Mouse (Mus musculus) heart, postnatal 14 days (tissue): Measurements from ENCODE around the gene Pknox1. TPM values are rescaled to one million over a fixed set of nuclear protein-coding genes. Genes with fewer than 3 reads are reported as not detected.
"Not testable (repeated sequence)": the region's sequence is repeated elsewhere in the genome, so short reads cannot be mapped to it uniquely, and the experiment has no call there.

ENCODE experiments used
- DNase-seq, 2 experiments: peaks; one replicate each; pipeline ENCODE4 v3.0.0; 2021 to 2022
- intact Hi-C: fragments of 180-260 bp; cut with DNase I; formaldehyde crosslinking; loops from one replicate; pipeline ENCODE4 v1.15.1; 2025
- long read RNA-seq, 2 experiments: library from polyadenylated mRNA; stranded (forward); transcript quantifications; one replicate each; pipeline ENCODE4 v2.0.0; 2021
- total RNA-seq, 2 experiments: library from RNA; stranded (reverse); gene quantifications; 2 replicates each; pipeline ENCODE4 v1.2.3; 2021

Pknox1 gene
- total RNA-seq: 10 to 100 TPM; 11.6 to 15.0 TPM
- long read RNA-seq, experiment 1, full-length matches to known transcripts: 12 of 15 reads
- long read RNA-seq, experiment 1, partial matches to known transcripts: 1 of 15 reads
- long read RNA-seq, experiment 1, other reads (novel, unspliced or antisense): 2 of 15 reads
- long read RNA-seq, experiment 2, full-length matches to known transcripts: 12 of 16 reads
- long read RNA-seq, experiment 2, partial matches to known transcripts: 0 of 16 reads
- long read RNA-seq, experiment 2, other reads (novel, unspliced or antisense): 4 of 16 reads

DNA sequence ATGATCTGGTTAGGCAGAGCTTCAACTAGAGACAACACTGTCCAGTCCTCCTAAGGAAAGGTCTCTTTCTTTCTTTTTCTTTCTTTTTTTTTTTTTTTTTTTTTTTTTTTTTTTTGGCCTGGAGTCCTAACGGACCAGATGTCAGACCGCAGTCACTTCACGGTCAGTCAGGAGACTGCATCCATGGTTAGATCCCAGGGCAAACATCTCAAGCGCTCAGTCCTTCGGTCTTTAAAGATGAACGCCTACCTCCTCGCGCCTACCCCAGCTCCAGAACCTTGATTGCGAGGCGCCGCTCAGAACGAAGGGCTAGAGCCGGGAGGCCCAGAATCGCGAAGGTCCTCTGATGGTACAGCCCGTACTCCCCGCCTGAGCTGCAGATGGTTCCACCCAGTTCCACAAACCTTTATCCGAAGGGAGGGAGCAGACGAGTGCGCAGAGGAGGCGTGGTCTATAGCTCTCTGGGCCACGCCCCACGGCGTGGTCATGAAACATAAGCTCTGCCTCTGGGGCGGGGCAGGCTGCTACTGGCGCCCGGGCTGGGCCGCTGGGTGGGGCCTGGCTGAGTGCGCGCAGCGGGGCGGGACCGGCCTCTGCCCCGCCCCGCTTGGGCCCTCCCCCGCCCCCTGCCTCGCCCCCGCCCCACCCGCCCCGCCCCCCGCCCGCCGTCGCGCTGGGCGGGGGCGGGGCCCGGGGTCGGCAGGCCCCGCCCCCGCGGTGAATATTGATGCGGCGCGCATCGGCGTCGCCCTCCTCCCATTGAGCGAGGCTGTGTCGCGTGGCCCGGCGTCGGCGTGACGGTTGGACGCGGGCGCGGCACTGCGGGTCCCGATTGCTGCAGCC lies at the start of gene Pknox1:
Gene Pknox1, plus strand, starts transcription at position 720 of the 843 bp plus-strand sequence.
- peak; percentile 98 for DNase-seq
- intact Hi-C loops: loop anchor here (2.0 kb wide), 1 partner anchor 43 kb away; the partner anchor contains the start of gene Ndufv3

DNA sequence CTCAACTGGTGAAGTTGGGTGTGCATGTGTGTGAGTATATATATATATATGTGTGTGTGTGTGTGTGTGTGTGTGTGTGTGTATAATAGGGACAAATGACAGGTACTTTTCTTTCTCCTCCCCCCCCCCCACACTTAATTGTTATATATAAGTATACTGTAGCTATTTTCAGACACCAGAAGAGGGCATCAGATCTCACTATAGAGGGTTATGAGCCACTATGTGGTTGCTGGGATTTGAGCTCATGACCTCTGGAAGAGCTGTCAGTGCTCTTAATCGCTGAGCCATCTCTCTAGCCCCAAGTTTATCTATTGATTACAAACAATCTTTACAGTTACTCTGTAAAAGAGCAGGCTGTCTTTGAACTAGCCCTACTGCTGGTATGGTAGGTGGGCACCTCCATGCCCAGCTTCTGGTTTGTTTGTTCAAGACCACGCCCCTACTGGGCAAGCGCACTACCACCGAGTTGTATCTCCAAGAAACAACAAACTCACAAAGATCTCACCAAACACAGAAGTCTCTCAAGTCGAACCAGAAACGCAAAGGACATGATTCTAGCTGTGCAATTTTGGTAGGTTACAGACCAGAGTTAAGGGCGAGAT lies 45.1 kb upstream of the Pknox1 start:
- DNase-seq: no peak
- intact Hi-C loops: loop anchor here (10.0 kb wide), 1 partner anchor 515 kb away; the partner anchor contains the start of genes Hsf2bp and Rrp1b

DNA sequence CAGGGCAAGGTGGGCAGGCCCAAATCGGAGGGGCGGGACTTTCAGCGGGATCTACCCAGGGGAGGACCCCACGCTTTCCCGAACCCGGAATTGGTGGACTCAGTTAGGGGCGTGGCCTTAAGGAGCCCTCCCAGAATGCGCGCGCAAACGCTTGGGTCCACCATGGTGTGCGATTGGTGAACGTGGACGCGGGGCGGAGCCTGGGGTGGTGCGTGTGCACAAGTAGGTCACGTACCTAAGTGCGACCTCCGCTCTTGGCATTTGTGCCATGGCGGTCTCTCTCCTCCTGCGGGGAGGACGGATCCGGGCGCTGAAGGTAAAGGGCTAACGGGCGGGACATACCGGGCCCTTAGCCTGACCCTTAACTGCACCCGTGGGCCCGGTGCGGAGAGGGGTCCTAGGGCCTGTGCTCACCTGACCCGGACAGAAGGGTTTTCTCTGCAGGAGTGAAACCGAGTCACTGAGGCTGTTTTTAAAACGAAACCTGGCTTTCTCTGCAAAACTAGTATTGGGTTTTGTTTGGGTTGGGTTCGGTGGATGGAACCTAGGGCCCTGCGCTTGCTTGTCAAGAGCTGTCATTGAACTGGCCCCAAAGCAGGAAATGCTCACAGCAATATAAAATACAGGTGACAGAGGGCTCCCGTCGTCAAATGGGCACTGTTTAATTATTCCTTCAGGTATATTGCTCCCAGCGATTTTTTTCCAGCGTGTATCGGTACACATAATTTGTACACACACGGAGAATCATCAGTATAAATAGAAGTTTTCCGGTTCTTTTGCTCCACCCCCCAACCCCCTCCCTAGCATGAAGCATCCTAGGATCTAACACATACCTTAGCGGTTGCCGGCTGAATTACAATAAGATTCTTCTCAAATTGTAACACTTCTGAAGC lies 44.3 kb upstream of the Pknox1 start, which contains the start of the genes Wdr4 and Ndufv3:
Gene Wdr4, minus strand, starts transcription at position 35 of the 893 bp plus-strand sequence.
Gene Ndufv3, plus strand, starts transcription at position 170 of the 893 bp plus-strand sequence.
- peak; percentile 99 for DNase-seq
- intact Hi-C loops: loop anchor here (2.0 to 10.0 kb wide), 3 partner anchors 45 to 515 kb away; partner anchors contain the start of genes Hsf2bp, Pknox1, Rrp1b and U2af1

DNA sequence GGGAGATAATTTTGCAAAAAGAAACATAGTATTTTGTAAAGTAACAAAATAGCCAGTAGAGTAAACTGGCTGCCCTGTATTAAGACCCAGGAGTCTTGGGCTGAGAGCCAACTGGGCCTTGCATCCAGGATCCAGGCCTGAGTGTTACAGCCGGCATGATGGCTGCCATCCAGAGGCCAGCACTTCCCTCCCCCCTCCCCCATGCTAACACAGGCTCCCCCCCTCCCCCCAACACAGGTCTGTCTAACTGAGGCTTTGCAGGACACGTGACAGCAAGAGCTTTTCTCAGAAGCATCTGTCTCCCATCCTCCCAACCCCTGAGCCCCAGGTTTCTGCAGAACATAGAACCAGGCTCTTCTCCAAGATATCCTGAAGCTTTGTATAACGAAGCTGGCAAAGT lies 43.6 kb upstream of the Pknox1 start:
- peak; percentile 73 to 81 for DNase-seq
- intact Hi-C loops: loop anchor here (2.0 kb wide), 2 partner anchors 44 to 138 kb away; partner anchors contain the start of genes Pknox1 and U2af1

DNA sequence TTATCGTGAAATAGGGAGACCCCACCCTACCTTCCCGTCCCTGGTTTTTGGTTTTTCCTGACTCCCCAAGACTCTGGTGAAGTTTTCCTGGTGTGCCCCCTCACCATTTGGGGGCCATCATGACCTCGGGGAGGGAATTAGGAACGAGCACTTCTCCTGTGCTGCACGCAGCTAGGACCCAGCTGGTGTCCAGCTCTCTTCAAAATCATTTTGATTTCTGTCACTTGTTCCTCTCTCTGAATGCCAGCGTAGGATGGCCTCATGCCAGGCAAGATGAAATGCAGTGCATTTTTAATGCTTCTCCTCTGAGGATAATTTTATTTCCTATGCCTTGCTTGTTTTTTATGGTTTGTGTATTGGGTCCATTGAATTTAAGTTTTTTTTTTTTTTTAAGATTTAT lies 42.6 kb upstream of the Pknox1 start:
- no peak for DNase-seq
- intact Hi-C loops: loop anchor here (2.0 kb wide), 2 partner anchors 43 to 137 kb away; partner anchors contain the start of genes Pknox1 and U2af1

DNA sequence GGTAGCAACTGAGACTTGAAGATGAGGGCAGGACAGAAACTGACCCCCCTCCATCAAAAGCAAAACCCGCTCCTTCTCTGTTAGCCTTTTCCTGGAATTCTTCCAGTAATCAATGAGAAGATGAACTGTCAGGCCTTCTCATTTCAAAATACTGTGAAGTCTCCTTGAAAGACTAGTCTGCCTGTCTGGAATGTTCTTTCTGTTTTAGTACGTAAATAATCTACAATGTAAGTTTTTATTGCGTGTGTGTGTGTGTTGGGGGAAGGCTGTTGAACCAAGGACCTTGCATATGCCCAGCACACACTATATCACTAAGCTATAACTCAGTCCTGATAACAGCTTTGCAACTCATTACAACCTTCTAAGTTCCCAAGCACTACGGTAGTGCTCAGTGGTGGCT lies 39.4 kb upstream of the Pknox1 start:
- no peak for DNase-seq
- intact Hi-C loops: no loop called here

DNA sequence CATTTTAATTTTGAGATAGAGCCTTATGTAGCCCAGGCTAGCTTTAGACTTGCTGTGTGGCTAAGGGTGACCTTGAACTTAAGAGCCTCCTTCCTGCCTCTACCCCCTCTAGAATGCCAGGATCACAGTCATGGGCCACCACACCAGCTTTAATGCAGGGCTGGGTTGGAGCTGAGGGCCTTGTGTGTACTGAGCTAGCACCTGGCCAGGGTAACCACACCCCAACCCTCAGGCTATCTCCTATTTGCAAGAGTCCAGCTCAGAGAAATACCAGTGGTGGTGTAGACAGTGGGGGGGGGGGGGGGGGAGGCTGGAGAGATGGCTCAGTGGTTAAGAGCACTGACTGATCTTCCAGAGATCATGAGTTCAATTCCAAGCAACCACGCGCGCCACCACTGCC lies 38.7 kb upstream of the Pknox1 start:
- DNase-seq: no peak
- intact Hi-C loops: no loop called here

DNA sequence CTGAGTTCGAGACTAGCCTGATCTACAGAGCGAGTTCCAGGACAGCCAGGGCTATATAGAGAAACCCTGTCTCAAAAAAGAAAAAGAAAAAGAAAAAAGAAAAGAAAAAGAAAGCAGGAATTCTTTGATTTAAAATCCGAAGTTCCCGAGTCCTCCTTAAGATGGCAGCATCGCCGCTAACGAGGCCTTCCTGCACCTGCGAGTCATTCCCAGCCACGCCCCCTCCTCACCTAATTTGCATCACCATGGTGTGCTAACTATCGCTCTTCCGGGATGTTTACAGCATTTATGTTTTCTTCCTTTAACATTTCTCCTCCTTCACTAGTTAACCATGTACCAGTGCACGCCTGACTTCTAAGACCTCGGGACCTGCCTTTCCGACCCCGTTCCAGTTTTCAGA lies 35.2 kb upstream of the Pknox1 start:
- DNase-seq: peak in 1 of 2 experiments; percentile 29
- intact Hi-C loops: no loop called here

DNA sequence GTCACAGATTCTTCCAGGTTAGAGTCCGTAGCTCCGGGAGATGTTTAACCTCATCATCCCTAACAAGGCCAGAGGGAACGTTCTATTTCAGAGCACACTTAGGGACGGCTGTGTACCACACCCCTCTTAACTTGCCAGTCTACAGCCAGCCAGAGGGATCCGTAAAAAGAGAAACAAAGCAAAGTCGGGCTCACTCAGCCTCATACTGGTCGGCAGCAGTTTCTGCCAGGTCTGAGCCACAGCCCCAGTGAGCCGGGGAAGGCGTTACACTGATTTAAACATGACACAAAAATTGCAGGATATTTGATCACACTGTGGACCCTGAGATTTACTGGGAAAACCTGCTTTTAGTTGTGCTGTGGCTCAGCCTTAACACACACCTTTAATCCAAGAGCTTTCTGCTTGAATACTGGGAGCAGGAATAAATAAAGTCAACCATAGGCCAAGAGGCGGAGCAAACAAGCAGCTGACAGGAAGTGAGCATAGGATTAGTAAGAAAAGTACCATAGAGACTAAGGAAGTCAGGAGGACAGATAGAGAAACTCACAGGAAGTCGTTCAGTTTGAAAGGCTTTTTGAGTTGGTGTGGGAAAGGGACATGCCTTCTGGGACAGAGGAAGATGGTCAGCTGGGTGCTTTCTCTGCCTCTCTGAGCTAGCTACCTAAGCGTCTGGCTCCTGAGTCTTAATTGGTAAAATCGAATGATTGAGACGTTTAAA lies 32.9 kb upstream of the Pknox1 start:
- intact Hi-C loops: no loop called here
- DNase-seq: no peak

DNA sequence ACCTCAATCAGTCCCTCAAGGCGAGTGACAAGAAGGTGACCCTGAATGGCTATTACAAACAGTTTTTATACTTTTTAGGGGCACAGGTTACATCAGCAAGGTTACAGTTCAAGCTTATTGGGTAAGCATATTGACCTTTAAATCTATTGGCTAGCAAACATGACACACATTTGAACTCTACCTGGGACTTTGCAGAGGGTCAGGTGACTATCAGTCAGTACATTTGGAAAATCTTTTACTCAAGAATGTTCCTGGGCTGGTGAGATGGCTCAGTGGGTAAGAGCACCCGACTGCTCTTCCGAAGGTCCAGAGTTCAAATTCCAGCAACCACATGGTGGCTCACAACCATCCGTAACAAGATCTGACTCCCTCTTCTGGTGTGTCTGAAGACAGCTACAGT lies 32.2 kb upstream of the Pknox1 start:
- intact Hi-C loops, DNase-seq: not testable (repeated sequence)

DNA sequence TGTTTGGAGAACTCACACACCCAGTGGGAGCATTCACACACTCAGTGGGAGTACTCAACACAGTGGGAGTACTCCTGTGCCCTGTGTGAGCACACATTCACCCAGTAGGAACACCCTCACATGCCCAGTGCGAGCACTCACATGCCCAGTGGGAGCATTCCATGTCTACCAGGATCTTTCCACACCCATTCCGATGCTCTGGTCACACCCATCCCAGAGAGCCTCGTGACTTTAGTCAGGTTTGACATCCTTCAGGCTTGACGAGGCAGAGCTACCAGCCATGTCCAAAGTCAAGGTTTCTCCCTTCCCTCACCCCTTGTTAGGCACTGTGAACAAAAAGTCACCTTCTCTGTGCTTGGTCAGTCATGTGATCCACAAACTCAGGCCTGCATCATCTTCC lies 29.2 kb upstream of the Pknox1 start:
- intact Hi-C loops: no loop called here
- no peak for DNase-seq

DNA sequence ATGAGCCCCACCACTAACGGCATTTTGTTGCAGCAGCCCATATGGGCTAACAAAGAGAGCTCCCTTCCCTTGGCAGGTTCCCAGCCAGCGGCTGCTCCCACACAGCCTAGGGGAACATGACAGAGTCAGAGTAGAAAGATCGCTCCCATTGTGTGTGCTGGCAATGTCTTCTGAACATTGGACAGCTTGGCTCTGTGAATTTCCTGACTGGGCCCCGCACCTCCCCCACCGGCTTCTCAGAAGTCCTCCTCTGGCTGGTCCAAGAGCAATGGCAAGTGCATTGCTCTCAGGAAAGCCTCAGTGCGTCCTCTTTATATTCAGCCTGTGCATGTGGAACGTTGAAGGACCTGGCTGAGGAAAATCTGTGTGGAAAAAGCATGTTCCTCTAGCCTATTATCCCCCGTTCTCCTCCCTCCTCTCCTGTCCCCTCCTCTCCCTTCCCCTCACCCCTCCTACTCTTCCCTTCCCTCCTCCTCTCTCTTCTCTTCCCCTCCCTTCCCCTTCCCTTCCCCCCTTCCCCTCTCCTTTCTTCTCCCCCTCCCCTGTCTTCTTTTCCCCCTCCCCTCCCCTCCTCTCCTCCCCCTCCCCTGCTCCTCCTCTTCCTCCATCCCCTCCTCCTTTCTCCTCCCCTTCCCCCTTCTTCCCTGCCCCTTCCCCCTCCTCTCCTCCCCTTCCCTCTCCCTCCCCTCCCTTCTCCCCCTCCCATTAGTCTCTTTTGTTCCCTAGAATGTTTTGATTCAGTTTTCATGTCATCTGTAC lies 28.5 kb upstream of the Pknox1 start:
- intact Hi-C loops: no loop called here

DNA sequence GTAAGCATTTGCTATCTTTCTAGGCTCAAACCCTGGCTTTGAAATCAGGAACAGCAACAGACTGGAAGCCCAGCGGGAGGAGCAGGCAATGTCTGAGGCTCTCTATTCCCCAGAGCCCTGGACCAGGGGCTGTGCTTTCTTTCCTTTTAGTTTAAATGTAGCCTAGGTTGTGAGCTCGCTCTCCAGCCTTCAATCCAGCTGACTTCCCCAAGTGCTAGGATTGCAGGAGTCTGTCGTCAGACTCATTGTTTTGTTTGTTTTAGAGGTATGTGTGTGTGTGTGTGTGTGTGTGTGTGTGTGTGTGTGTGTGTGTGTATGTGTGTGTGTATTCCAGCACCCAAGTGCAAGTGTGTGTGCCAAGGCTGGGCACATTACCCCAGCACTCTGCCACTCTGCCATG lies 24.4 kb upstream of the Pknox1 start:
- no peak for DNase-seq
- intact Hi-C loops: no loop called here

More for the DNA sequence above, 28.5 kb upstream of the Pknox1 start:
- DNase-seq: peak; percentile 79 to 80

DNA sequence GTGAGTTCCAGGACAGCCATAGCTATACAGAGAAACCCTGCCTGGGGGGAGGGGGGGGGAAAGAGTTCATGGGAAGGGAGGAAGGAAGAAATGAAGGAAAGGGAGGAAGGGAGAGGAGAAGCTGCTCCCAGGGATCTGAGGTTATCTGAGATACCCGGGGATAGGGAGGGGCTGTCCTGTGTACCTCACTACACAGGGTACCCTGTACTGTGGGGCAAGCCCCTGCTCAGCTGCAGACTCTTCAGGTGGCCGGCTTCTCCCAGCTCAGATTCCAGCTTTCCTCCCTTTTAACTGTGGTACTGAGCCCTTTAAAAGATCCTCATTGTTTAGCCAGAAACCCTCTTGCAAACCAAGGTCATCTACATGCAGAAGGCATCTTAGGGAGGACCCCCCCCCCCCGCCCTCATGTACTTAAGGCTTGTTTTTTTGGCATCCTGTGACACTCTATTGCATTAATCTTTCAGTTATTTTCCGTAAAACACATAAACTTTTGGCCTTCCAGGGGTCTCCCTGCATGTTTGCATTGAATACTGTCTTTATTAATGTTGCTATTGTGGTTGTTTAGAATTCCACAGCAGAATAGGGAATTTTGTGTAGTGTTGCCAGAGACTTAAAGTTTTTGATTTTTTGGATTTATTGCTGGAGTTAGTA lies 23.6 kb upstream of the Pknox1 start:
- intact Hi-C loops: no loop called here
- no peak for DNase-seq

DNA sequence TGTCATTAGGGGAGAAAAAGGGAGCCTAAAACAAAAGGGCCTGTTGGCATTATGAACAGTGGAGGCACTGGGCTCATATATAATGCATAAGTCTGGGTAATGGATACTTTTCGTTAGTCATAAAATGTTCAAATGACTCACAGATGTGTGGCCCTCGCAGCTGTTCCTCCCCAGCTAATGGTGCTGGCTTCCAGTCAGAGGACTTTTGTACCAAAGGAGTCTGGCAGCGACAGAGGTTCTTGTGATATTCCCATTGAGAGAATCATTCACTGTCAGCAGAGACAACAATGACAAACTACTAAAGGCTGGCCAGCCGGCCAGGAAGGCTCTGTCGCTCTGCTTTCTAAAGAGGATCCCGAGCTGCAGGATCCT lies 23.1 kb upstream of the Pknox1 start:
- intact Hi-C loops: no loop called here

DNA sequence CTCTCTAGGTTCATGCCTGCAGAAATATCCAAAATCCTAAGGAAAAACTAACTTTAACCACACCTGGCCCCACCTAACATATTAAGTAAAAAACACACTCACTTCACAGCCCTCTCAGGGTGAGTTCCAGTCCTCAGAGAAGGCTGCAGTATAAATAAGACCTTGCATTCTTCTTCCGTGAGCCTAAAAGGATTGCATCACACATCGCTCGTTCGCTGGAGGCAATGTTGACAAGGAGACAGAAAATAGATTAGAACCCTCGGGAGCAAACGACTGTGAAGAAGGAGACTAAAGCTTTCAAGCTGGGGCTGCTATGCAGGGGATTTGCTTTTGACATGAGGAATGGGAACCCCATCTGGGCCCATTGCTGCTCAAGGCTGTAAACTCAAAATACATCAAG lies 21.0 kb upstream of the Pknox1 start:
- intact Hi-C loops: no loop called here

More for the DNA sequence above, 23.1 kb upstream of the Pknox1 start:
- DNase-seq: peak in 1 of 2 experiments; percentile 32

DNA sequence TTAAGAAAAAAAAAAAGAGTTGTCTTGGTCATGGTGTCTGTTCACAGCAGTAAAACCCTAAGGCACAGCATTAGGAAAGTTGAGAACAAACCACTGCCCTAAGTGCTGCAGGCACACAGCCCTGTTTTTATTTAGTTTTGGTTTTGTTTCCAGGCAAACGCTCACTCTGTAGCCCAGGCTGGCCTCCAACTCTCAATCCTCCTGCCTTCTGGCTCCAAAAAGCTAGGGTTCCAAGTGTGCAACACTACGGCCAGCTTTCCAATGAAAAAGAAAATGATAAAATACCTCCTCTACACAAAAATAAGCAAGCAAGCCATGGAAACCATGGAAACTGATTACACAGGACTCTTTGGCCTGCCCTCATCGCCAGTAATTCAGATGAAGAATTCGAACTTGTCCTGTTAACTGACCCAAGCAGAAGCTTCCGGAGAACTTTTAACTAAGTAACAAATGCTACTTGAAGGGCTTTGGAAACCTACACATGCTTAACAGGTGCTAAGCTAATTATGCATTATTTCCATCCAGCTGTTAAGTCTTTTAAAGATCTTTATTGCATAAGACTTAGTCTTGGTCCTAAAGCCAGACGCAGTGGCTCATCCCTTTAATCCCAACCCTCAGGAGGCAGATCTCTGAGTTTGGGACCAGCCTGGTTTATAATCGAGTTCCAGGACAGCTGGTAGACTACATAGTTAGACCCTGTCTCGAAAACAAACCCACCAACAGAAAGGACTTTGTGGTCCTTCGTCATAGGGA lies 17.9 kb upstream of the Pknox1 start:
- intact Hi-C loops: no loop called here
- DNase-seq: no peak

More for the DNA sequence above, 21.0 kb upstream of the Pknox1 start:
- DNase-seq: no peak
